8 mouse cellular contexts compared by ENCODE assay signal in the genomic region with DNA sequence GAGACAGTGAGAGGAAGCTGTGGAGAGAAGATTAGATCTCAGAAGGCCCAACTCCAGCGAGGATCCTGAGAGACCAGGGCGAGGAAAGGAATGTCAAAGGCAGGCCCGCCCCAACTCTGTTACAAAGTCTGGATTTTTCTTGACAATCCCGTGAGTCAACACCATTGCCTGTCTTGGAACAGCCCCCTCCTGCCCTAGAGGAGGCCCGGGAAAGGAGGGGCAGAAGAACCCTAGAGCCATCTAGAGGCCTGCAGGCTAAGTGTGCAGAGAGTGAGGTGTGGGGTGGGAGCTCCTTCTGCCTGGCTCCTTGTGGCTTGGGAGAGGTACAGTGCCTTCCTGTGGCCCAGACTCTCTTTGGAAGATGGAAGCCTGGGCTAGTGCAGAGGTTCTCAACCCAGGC.
DNase-seq lines count a peak whose midpoint lies in the region; ATAC-seq and TF ChIP-seq lines count a peak whose summit lies in the region.

No protein-coding gene starts in this region.

- H3K27ac ChIP-seq in hindbrain, postnatal 0 days = no peak overlapping the region
- H3K27ac ChIP-seq in hindbrain, embryonic 14.5 days = no peak overlapping the region
- H3K27ac ChIP-seq in ES-Bruce4 (ENCODE audit: insufficient read depth, low read length) = no peak overlapping the region
- no peak overlapping the region for H3K27ac ChIP-seq in embryonic facial prominence, embryonic 10.5 days (replicated peaks)

- no peak for TF ChIP-seq POLR2A in ES-Bruce4 (IDR thresholded peaks at IDR 0.05; ENCODE audit: insufficient read depth, low read length)
- no peak for TF ChIP-seq POLR2A in lung, adult 2 months (IDR thresholded peaks at IDR 0.05; ENCODE audit: borderline replicate concordance, extremely low read depth, low read depth, low read length)

- ATAC-seq in hindbrain, postnatal 0 days = no peak
- no peak for ATAC-seq in hindbrain, embryonic 14.5 days (ENCODE audit: low FRiP score)

- H3K27me3 ChIP-seq in hindbrain, postnatal 0 days (ENCODE audit: insufficient read depth, low read length) = no peaks in the 10 kb centered on the region; the same call in 1 of the 2 replicates
- H3K27me3 ChIP-seq in hindbrain, embryonic 14.5 days (ENCODE audit: control insufficient read depth, insufficient read depth, low read length) = no peaks in the 10 kb centered on the region
- no peaks in the 10 kb centered on the region for H3K27me3 ChIP-seq in ES-Bruce4 (ENCODE audit: control insufficient read depth, insufficient read depth, low read length, poor library complexity, severe bottlenecking)
- H3K27me3 ChIP-seq in embryonic facial prominence, embryonic 10.5 days (replicated peaks; ENCODE audit: low read depth, poor library complexity, severe bottlenecking) = no peaks in the 10 kb centered on the region

- H3K36me3 ChIP-seq in hindbrain, postnatal 0 days (ENCODE audit: insufficient read depth, low read length) = no peaks in the 10 kb centered on the region
- peaks cover 6% of the 10 kb centered on the region for H3K36me3 ChIP-seq in hindbrain, embryonic 14.5 days (replicated peaks; ENCODE audit: control insufficient read depth, insufficient read depth)
- no peaks in the 10 kb centered on the region for H3K36me3 ChIP-seq in ES-Bruce4 (ENCODE audit: control insufficient read depth, insufficient read depth, low read length, poor library complexity, severe bottlenecking)
- peaks cover 7% of the 10 kb centered on the region for H3K36me3 ChIP-seq in embryonic facial prominence, embryonic 10.5 days (replicated peaks)

- TF ChIP-seq EP300 in ES-Bruce4 (IDR thresholded peaks at IDR 0.05; ENCODE audit: insufficient read depth, low read depth, low read length) = no peak

- no peaks in the 10 kb centered on the region for H3K4me1 ChIP-seq in hindbrain, postnatal 0 days (ENCODE audit: insufficient read depth, low read length)
- no peaks in the 10 kb centered on the region for H3K4me1 ChIP-seq in hindbrain, embryonic 14.5 days (replicated peaks; ENCODE audit: control insufficient read depth, insufficient read depth, low read length)
- H3K4me1 ChIP-seq in ES-Bruce4 (ENCODE audit: control insufficient read depth, insufficient read depth, low read length) = no peaks in the 10 kb centered on the region
- H3K4me1 ChIP-seq in embryonic facial prominence, embryonic 10.5 days = no peaks in the 10 kb centered on the region
- no peaks in the 10 kb centered on the region for H3K4me1 ChIP-seq in lung, adult 2 months (ENCODE audit: control insufficient read depth, insufficient read depth, low read length)

- H3K9ac ChIP-seq in hindbrain, postnatal 0 days (replicated peaks; ENCODE audit: low read length) = no peak overlapping the region
- H3K9ac ChIP-seq in hindbrain, embryonic 14.5 days = no peak overlapping the region
- H3K9ac ChIP-seq in ES-Bruce4 (ENCODE audit: low read depth, poor library complexity, severe bottlenecking) = no peak overlapping the region

- no peaks in the 10 kb centered on the region for H3K9me3 ChIP-seq in hindbrain, postnatal 0 days (ENCODE audit: low read length)
- no peaks in the 10 kb centered on the region for H3K9me3 ChIP-seq in hindbrain, embryonic 14.5 days (ENCODE audit: control insufficient read depth, low read length)
- H3K9me3 ChIP-seq in ES-Bruce4 (replicated peaks; ENCODE audit: control insufficient read depth, insufficient read depth, low read length, poor library complexity, severe bottlenecking) = no peaks in the 10 kb centered on the region
- H3K9me3 ChIP-seq in embryonic facial prominence, embryonic 10.5 days = no peaks in the 10 kb centered on the region

- 41% methylated on average over 5 of the region's 5 CpGs for WGBS in hindbrain, postnatal 0 days
- WGBS in hindbrain, embryonic 14.5 days = 36% methylated on average over 5 of the region's 5 CpGs
- WGBS in embryonic facial prominence, embryonic 10.5 days = 24% methylated on average over 5 of the region's 5 CpGs
- 29% methylated on average over 5 of the region's 5 CpGs for WGBS in lung, adult 2 months

- H3K4me2 ChIP-seq in hindbrain, postnatal 0 days (ENCODE audit: low read depth, low read length) = no peak overlapping the region
- no peak overlapping the region for H3K4me2 ChIP-seq in hindbrain, embryonic 14.5 days (replicated peaks)

- DNase-seq in hindbrain, postnatal 0 days (ENCODE audit: low spot score) = no peak
- DNase-seq in hindbrain, embryonic 14.5 days (ENCODE audit: low spot score) = no peak
- peak; percentile 15 for DNase-seq in embryonic facial prominence, embryonic 10.5 days (ENCODE audit: low spot score)
- DNase-seq in lung, adult 2 months = peak; percentile 22
- DNase-seq in testis, postnatal 10 days (ENCODE audit: low spot score) = no peak
- no peak for DNase-seq in layer of hippocampus, postnatal 10 days (ENCODE audit: low spot score in 2 of 2)
- no peak for DNase-seq in layer of hippocampus, postnatal 14 days (ENCODE audit: low spot score in 2 of 2)

- no peak overlapping the region for H3K4me3 ChIP-seq in hindbrain, postnatal 0 days (ENCODE audit: low read length)
- H3K4me3 ChIP-seq in hindbrain, embryonic 14.5 days (replicated peaks; ENCODE audit: low read length) = no peak overlapping the region
- H3K4me3 ChIP-seq in ES-Bruce4 (ENCODE audit: low read depth, low read length) = no peak overlapping the region
- H3K4me3 ChIP-seq in embryonic facial prominence, embryonic 10.5 days = no peak overlapping the region
- no peak overlapping the region for H3K4me3 ChIP-seq in lung, adult 2 months (replicated peaks; ENCODE audit: extremely low read depth, low read depth, low read length)

- peak; percentile 61 for TF ChIP-seq CTCF in hindbrain, postnatal 0 days (IDR thresholded peaks at IDR 0.05; ENCODE audit: low read depth)
- peak; percentile 81 for TF ChIP-seq CTCF in ES-Bruce4 (IDR thresholded peaks at IDR 0.05; ENCODE audit: low read depth, low read length)
- peak; percentile 27; the same call in 1 of the 2 replicates for TF ChIP-seq CTCF in lung, adult 2 months (IDR thresholded peaks at IDR 0.05; ENCODE audit: insufficient read depth, low read length)

Comparison
In these comparisons a context has a peak if more than half of its experiments do, and no peak if none do; other contexts are left out.
1. DNase-seq: peak in embryonic facial prominence, embryonic 10.5 days (single experiment) and lung, adult 2 months (single experiment); none in hindbrain, postnatal 0 days (single experiment), hindbrain, embryonic 14.5 days (single experiment), testis, postnatal 10 days (single experiment), layer of hippocampus, postnatal 10 days (0 of 2) and layer of hippocampus, postnatal 14 days (0 of 2).
2. CTCF ChIP-seq: peak in every context shown above with its lines; median percentile 81 in ES-Bruce4; 61 in hindbrain, postnatal 0 days; 27 in lung, adult 2 months.